Mouse (Mus musculus) spleen, adult 2 months (tissue): ENCODE results near the gene Pard3. TPM values are rescaled to one million over a fixed set of nuclear protein-coding genes. Genes with fewer than 3 reads are reported as not detected.

Experiments used
- DNase-seq, 2 experiments: peaks; one replicate each; pipeline versions ENCODE4 v3.0.0 to v3.0.0-alpha.2; 2012 to 2021; ENCODE audit warnings: low spot score in 2 of 2, low read depth in 1 of 2
- H3K27ac ChIP-seq: fragments of 200-500 bp; 2 replicates; pipeline ENCODE4 v1.5.1; 2012; ENCODE audit warnings: low read length, inconsistent platforms; ENCODE audit not compliant: insufficient read depth
- H3K27me3 ChIP-seq: fragments of 200-500 bp; 2 replicates; pipeline ENCODE4 v1.6.1; 2012; ENCODE audit warnings: mild to moderate bottlenecking, moderate library complexity, low read length, inconsistent platforms; ENCODE audit not compliant: control insufficient read depth, insufficient read depth
- H3K36me3 ChIP-seq: fragments of 200-500 bp; 2 replicates; pipeline ENCODE4 v1.6.1; 2012; ENCODE audit warnings: mild to moderate bottlenecking, low read length, inconsistent platforms; ENCODE audit not compliant: control insufficient read depth, insufficient read depth
- H3K4me1 ChIP-seq: fragments of 200-500 bp; 2 replicates; pipeline ENCODE4 v1.6.1; 2011; ENCODE audit warnings: inconsistent platforms; ENCODE audit not compliant: control insufficient read depth, insufficient read depth, insufficient read length
- H3K4me3 ChIP-seq: fragments of 200-500 bp; 2 replicates; pipeline ENCODE4 v1.5.1; 2011; ENCODE audit warnings: mild to moderate bottlenecking, inconsistent platforms; ENCODE audit not compliant: insufficient read depth, insufficient read length; ENCODE audit errors: extremely low read depth
- CTCF ChIP-seq: fragments of 200-500 bp; IDR thresholded peaks from 2 replicates; pipeline ENCODE4 v1.5.1; 2011; ENCODE audit warnings: mild to moderate bottlenecking, inconsistent platforms; ENCODE audit not compliant: insufficient read depth, insufficient read length, insufficient replicate concordance; ENCODE audit errors: extremely low read depth
- POLR2A ChIP-seq: fragments of 200-500 bp; IDR thresholded peaks from 2 replicates; pipeline ENCODE4 v1.6.1; 2011; ENCODE audit warnings: low read depth, low read length, inconsistent platforms
- WGBS: fragments of 180-500 bp; shearing (Covaris S2); methylation state at CpG from one replicate; pipeline ENCODE4 v1.1.7; 2018; 5-methylcytosine and 5-hydroxymethylcytosine counted together
- polyA plus RNA-seq: library from polyadenylated mRNA; depleted of rRNA; stranded (reverse); fragments of >200 nt; gene quantifications from 2 replicates; pipeline ENCODE4 v1.2.3, GENCODE M21; 2012

Gene Pard3
- polyA plus RNA-seq, 1 experiment, result 3.8 TPM

- 91% methylated on average over 15 of the region's 15 CpGs for WGBS
Observed at GRCm38 (mm10) chr8:127194786-127195407, 131.2 kb downstream of the Pard3 start.

GRCm38 (mm10) chr8:127196505-127197265, 133.0 kb downstream of the Pard3 start:
- Histone ChIP-seq H3K4me3 (no peak overlapping the region), H3K36me3 (no peaks in the 10 kb centered on the region), H3K27me3 (no peaks in the 10 kb centered on the region), H3K27ac (no peak overlapping the region), H3K4me1 (no peaks in the 10 kb centered on the region)
- no peak for DNase-seq
- WGBS, result 85% methylated on average over 13 of the region's 13 CpGs
- TF ChIP-seq POLR2A, result no peak

More at GRCm38 (mm10) chr8:127194786-127195407, 131.2 kb downstream of the Pard3 start:
- no peak for DNase-seq
- no peak overlapping the region for H3K4me3 ChIP-seq
- H3K36me3 ChIP-seq, result no peaks in the 10 kb centered on the region
- no peaks in the 10 kb centered on the region for H3K27me3 ChIP-seq
- TF ChIP-seq POLR2A, result no peak
- TF ChIP-seq CTCF, result no peak
- no peak overlapping the region for H3K27ac ChIP-seq
- no peaks in the 10 kb centered on the region for H3K4me1 ChIP-seq

- no peaks in the 10 kb centered on the region for H3K27me3 ChIP-seq
- TF ChIP-seq POLR2A (no peak), CTCF (no peak)
- no peak overlapping the region for H3K27ac ChIP-seq
- H3K36me3 ChIP-seq, result no peaks in the 10 kb centered on the region
- no peak overlapping the region for H3K4me3 ChIP-seq
- WGBS, result 77% methylated on average over 4 of the region's 4 CpGs
- H3K4me1 ChIP-seq, result no peaks in the 10 kb centered on the region
- no peak for DNase-seq
Observed at GRCm38 (mm10) chr8:127207455-127207854, 143.8 kb downstream of the Pard3 start.

- no peaks in the 10 kb centered on the region for H3K4me1 ChIP-seq
- H3K36me3 ChIP-seq, result no peaks in the 10 kb centered on the region
- H3K27ac ChIP-seq, result no peak overlapping the region
- DNase-seq, result no peak
- H3K4me3 ChIP-seq, result no peak overlapping the region
- 89% methylated on average over 4 of the region's 4 CpGs for WGBS
- TF ChIP-seq CTCF (no peak), POLR2A (no peak)
- H3K27me3 ChIP-seq, result no peaks in the 10 kb centered on the region
Observed at GRCm38 (mm10) chr8:127210621-127211020, 146.9 kb downstream of the Pard3 start.

- Histone ChIP-seq H3K27ac (no peak overlapping the region), H3K27me3 (no peaks in the 10 kb centered on the region), H3K4me1 (no peaks in the 10 kb centered on the region), H3K36me3 (no peaks in the 10 kb centered on the region), H3K4me3 (no peak overlapping the region)
- 90% methylated on average over 8 of the region's 8 CpGs for WGBS
- no peak for DNase-seq
- no peak for TF ChIP-seq CTCF
- TF ChIP-seq POLR2A, result no peak
Observed at GRCm38 (mm10) chr8:127214338-127214737, 150.6 kb downstream of the Pard3 start.

GRCm38 (mm10) chr8:127214748-127215433, 151.2 kb downstream of the Pard3 start:
- Histone ChIP-seq H3K4me1 (no peaks in the 10 kb centered on the region), H3K36me3 (no peaks in the 10 kb centered on the region), H3K27me3 (no peaks in the 10 kb centered on the region), H3K27ac (no peak overlapping the region), H3K4me3 (no peak overlapping the region)
- no peak for TF ChIP-seq CTCF
- no peak for TF ChIP-seq POLR2A
- DNase-seq, result no peak
- 86% methylated on average over 4 of the region's 4 CpGs for WGBS
